Mouse (Mus musculus): ENCODE data around the gene Gp1ba. TPM values are rescaled to one million over a fixed set of nuclear protein-coding genes. Genes with fewer than 3 reads are reported as not detected.

The Gp1ba gene
- total and polyA plus RNA-seq, 2 experiments from 2014 or later: 0.16 TPM; not detected in 1

- 2% methylated on average over 15 of the region's 15 CpGs for WGBS
- DNase-seq (ENCODE audit: low spot score) (no peak), ATAC-seq (ENCODE audit: low FRiP score) (no peak; the same call in 1 of the 2 replicates)
- H3K27ac ChIP-seq (ENCODE audit: low read depth, low read length): peak overlapping the region; percentile 60
- no peaks in the 10 kb centered on the region for H3K9me3 ChIP-seq (ENCODE audit: low read length)
- H3K27me3 ChIP-seq (ENCODE audit: insufficient read depth, low read length): no peaks in the 10 kb centered on the region
- peak overlapping the region; percentile 58 for H3K4me2 ChIP-seq (ENCODE audit: low read depth, low read length, poor library complexity, severe bottlenecking)
- TF ChIP-seq CTCF (IDR thresholded peaks at IDR 0.05): no peak
- H3K9ac ChIP-seq (replicated peaks; ENCODE audit: low read length, poor library complexity, severe bottlenecking): peak overlapping the region; percentile 2
- H3K36me3 ChIP-seq (ENCODE audit: insufficient read depth, low read length): peaks cover 20% of the 10 kb centered on the region
- 0 out of 2 replicates have a peak, but pooled peaks cover 6% of the 10 kb centered on the region for H3K4me1 ChIP-seq (ENCODE audit: insufficient read depth, low read length)
- H3K4me3 ChIP-seq (ENCODE audit: low read depth, low read length): peak overlapping the region; percentile 57
Observed at GRCm38 (mm10) chr11:70668335-70668770, 29.4 kb downstream of the Gp1ba start.

DNA sequence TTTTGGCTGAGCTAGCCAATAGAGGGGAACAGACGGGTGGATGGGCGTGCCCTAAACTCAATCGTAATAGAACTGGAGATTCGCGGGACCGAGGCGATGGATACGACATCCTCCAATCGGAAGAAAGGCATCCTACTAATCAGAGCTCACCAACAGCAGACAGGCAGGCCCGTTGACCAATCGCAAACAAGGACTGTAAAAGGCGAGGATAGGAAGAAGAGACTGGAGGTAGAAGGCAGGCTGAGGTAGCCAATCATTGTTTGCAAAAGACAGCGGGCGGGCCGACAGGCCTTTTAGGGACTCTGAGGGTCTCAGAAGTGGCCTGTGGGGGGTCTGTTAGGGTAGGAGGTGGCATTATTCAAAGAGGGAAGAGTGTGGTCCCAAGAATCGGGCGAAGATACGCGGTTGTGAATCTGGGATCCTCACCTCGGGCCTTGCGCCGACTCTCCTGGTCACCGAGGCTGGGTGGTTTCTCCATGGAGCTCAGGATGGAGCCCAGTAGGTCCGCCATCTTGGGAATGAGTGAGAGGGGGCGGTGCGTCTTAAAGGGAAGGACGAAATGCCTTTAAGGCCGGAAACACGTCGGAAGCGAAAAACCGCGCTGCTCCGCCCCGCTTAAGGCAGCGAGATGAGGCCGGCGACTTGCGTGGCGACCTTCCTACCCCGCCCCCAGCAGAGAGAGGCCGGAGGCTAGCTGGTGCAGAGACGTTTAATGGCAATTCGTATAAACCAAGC, 30.0 kb downstream of the Gp1ba start, which contains the start of gene Spag7:
Spag7 (minus strand) TSS at position 646 of the 735 bp plus-strand sequence.
- Histone ChIP-seq H3K36me3 (ENCODE audit: insufficient read depth, low read length) (peaks cover 22% of the 10 kb centered on the region), H3K4me3 (ENCODE audit: low read depth, low read length) (peak within 1 kb of the TSS; percentile 57), H3K27ac (ENCODE audit: low read depth, low read length) (peak within 1 kb of the TSS; percentile 96), H3K4me1 (ENCODE audit: insufficient read depth, low read length) (0 out of 2 replicates have a peak, but pooled peaks cover 6% of the 10 kb centered on the region), H3K27me3 (ENCODE audit: insufficient read depth, low read length) (no peaks in the 10 kb centered on the region), H3K9ac (replicated peaks; ENCODE audit: low read length, poor library complexity, severe bottlenecking) (peak within 1 kb of the TSS; percentile 72), H3K4me2 (ENCODE audit: low read depth, low read length, poor library complexity, severe bottlenecking) (peak within 1 kb of the TSS; percentile 87), H3K9me3 (ENCODE audit: low read length) (no peaks in the 10 kb centered on the region)
- ATAC-seq (ENCODE audit: low FRiP score) (peak; percentile 94), DNase-seq (ENCODE audit: low spot score) (peak; percentile 99)
- WGBS: under 1% methylated on average over 44 of the region's 44 CpGs
- no peak; the same call in 1 of the 2 replicates for TF ChIP-seq CTCF (IDR thresholded peaks at IDR 0.05)

DNA sequence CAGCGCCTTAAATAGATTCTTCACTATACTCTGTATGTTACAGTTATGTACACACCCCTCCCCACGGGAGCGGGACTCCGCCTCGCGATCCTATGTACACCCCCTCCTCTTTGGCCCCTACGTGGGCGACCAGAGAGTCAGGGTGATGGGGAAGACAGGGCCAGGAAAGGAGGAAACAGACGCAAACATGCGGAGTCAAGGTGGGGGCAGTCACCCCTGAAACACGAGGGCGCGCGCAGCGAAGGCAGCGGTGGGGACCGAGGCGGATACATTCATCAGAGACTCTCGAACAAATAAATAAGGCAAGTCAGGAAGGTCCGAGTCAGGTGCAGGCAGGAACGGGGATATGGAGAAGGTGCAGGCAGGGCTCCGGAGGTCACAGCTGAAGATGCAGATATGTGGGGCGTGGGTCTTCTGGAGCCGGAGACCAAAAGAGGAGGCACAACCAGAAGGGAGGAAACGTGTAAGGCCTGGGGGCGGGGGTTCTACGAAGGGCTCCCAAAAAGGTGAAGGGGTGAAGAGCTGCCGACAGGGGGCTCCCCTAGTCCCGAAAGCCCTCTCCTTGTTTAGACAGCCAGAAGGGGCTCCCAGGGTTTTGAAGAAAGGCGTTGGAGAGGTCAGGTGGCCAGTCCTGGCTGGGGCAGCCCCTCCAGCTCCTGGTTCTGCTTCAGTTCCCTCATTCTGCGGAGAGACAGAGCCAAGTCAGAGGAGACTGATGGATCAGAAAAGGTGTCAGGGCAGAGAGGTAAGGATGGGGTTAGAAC, 30.8 kb downstream of the Gp1ba start:
- H3K27me3 ChIP-seq (ENCODE audit: insufficient read depth, low read length): no peaks in the 10 kb centered on the region
- no peaks in the 10 kb centered on the region for H3K9me3 ChIP-seq (ENCODE audit: low read length)
- peak; percentile 72 for TF ChIP-seq CTCF (IDR thresholded peaks at IDR 0.05)
- peak overlapping the region; percentile 96 for H3K27ac ChIP-seq (ENCODE audit: low read depth, low read length)
- under 1% methylated on average over 31 of the region's 31 CpGs for WGBS
- ATAC-seq (ENCODE audit: low FRiP score) (peak; percentile 50), DNase-seq (ENCODE audit: low spot score) (peak; percentile 82)
- H3K9ac ChIP-seq (replicated peaks; ENCODE audit: low read length, poor library complexity, severe bottlenecking): peak overlapping the region; percentile 72
- H3K4me3 ChIP-seq (ENCODE audit: low read depth, low read length): peak overlapping the region; percentile 57
- H3K36me3 ChIP-seq (ENCODE audit: insufficient read depth, low read length): peaks cover 16% of the 10 kb centered on the region
- peak overlapping the region; percentile 87 for H3K4me2 ChIP-seq (ENCODE audit: low read depth, low read length, poor library complexity, severe bottlenecking)
- H3K4me1 ChIP-seq (ENCODE audit: insufficient read depth, low read length): 0 out of 2 replicates have a peak, but pooled peaks cover 6% of the 10 kb centered on the region

- no peaks in the 10 kb centered on the region for H3K27me3 ChIP-seq (ENCODE audit: insufficient read depth, low read length)
- no peak for ATAC-seq (ENCODE audit: low FRiP score)
Observed at GRCm38 (mm10) chr11:70670483-70670882, 31.6 kb downstream of the Gp1ba start.

GRCm38 (mm10) chr11:70671333-70672047, 32.6 kb downstream of the Gp1ba start:
- H3K4me1 ChIP-seq (ENCODE audit: insufficient read depth, low read length): 0 out of 2 replicates have a peak, but pooled peaks cover 6% of the 10 kb centered on the region
- 0 out of 2 replicates have a peak overlapping the region, but pooled peaks have one; percentile 72 for H3K9ac ChIP-seq (replicated peaks; ENCODE audit: low read length, poor library complexity, severe bottlenecking)
- H3K9me3 ChIP-seq (ENCODE audit: low read length): no peaks in the 10 kb centered on the region
- no peak overlapping the region for H3K4me2 ChIP-seq (ENCODE audit: low read depth, low read length, poor library complexity, severe bottlenecking)
- 76% methylated on average over 16 of the region's 16 CpGs for WGBS
- H3K27ac ChIP-seq (ENCODE audit: low read depth, low read length): no peak overlapping the region
- no peak for DNase-seq (ENCODE audit: low spot score)
- ATAC-seq (ENCODE audit: low FRiP score): no peak
- no peaks in the 10 kb centered on the region for H3K27me3 ChIP-seq (ENCODE audit: insufficient read depth, low read length)
- peaks cover 22% of the 10 kb centered on the region for H3K36me3 ChIP-seq (ENCODE audit: insufficient read depth, low read length)
- no peak for TF ChIP-seq CTCF (IDR thresholded peaks at IDR 0.05)
- H3K4me3 ChIP-seq (ENCODE audit: low read depth, low read length): no peak overlapping the region

More at GRCm38 (mm10) chr11:70670483-70670882, 31.6 kb downstream of the Gp1ba start:
- Histone ChIP-seq H3K9me3 (ENCODE audit: low read length) (no peaks in the 10 kb centered on the region), H3K27ac (ENCODE audit: low read depth, low read length) (peak overlapping the region; percentile 96), H3K4me3 (ENCODE audit: low read depth, low read length) (peak overlapping the region; percentile 57), H3K4me2 (ENCODE audit: low read depth, low read length, poor library complexity, severe bottlenecking) (peak overlapping the region; percentile 87), H3K9ac (replicated peaks; ENCODE audit: low read length, poor library complexity, severe bottlenecking) (peak overlapping the region; percentile 72), H3K4me1 (ENCODE audit: insufficient read depth, low read length) (0 out of 2 replicates have a peak, but pooled peaks cover 6% of the 10 kb centered on the region), H3K36me3 (ENCODE audit: insufficient read depth, low read length) (peaks cover 16% of the 10 kb centered on the region)
- 38% methylated on average over 14 of the region's 14 CpGs for WGBS
- TF ChIP-seq CTCF (IDR thresholded peaks at IDR 0.05): no peak
- no peak for DNase-seq (ENCODE audit: low spot score)
